Mouse (Mus musculus) small intestine, adult 2 months (tissue): ENCODE measurements around the gene Irf7.
"Not testable (repeated sequence)": the region's sequence is repeated elsewhere in the genome, so short reads cannot be mapped to it uniquely, and the experiment has no call there.

Experiments
- CTCF ChIP-seq: fragments of 200-500 bp; IDR thresholded peaks from 2 replicates; pipeline ENCODE4 v1.5.1; 2012; ENCODE audit warnings: low read depth, mild to moderate bottlenecking, control low read depth, inconsistent platforms, low read length, moderate library complexity, mixed read lengths; ENCODE audit not compliant: insufficient replicate concordance, insufficient read length; ENCODE audit errors: extremely low read depth
- POLR2A ChIP-seq: fragments of 200-500 bp; IDR thresholded peaks from 2 replicates; pipeline ENCODE4 v1.6.1; 2012; ENCODE audit warnings: low read depth, mild to moderate bottlenecking, control low read depth, inconsistent platforms, low read length, moderate library complexity

- not testable (repeated sequence) for TF ChIP-seq POLR2A, CTCF
Observed at GRCm38 (mm10) chr7:141250486-141250885, 15.8 kb downstream of the Irf7 start.
